Mouse (Mus musculus): Measurements from ENCODE around the gene Btrc. TPM values are rescaled to one million over a fixed set of nuclear protein-coding genes. Genes with fewer than 3 reads are reported as not detected.
"Not testable (repeated sequence)": the region's sequence is repeated elsewhere in the genome, so short reads cannot be mapped to it uniquely, and the experiment has no call there.

Btrc gene
- 10 to 100 TPM; 15.6 to 20.4 TPM for total RNA-seq (2021)

GRCm38 (mm10) chr19:45363384-45363926 is at the start of gene Btrc:
Gene Btrc (plus strand): TSS chr19:45363734.
- DNase-seq (ENCODE audit: low spot score), result peak; percentile 99
- intact Hi-C loops (cut with DNase I), result loop anchor here (5.0 kb wide), 2 partner anchors 61 to 69 kb away; no protein-coding TSS in a partner anchor

GRCm38 (mm10) chr19:45317473-45317882 is 46.1 kb upstream of the Btrc start:
- intact Hi-C loops (cut with DNase I), result no loop called here
- DNase-seq (ENCODE audit: low spot score), result no peak

- no peak for DNase-seq (ENCODE audit: low spot score)
- intact Hi-C loops (cut with DNase I), result no loop called here
These were observed 42.5 kb upstream of the Btrc start for GRCm38 (mm10) chr19:45321062-45321461.

GRCm38 (mm10) chr19:45329039-45329438 is 34.5 kb upstream of the Btrc start:
- intact Hi-C loops (cut with DNase I), result no loop called here
- DNase-seq (ENCODE audit: low spot score), result peak; percentile 7

GRCm38 (mm10) chr19:45329748-45330298 is 33.7 kb upstream of the Btrc start:
- no peak for DNase-seq (ENCODE audit: low spot score)
- intact Hi-C loops (cut with DNase I), result no loop called here

GRCm38 (mm10) chr19:45336718-45337117 is 26.8 kb upstream of the Btrc start:
- intact Hi-C loops (cut with DNase I), result no loop called here
- no peak for DNase-seq (ENCODE audit: low spot score)

GRCm38 (mm10) chr19:45338182-45338581 is 25.4 kb upstream of the Btrc start:
- no peak for DNase-seq (ENCODE audit: low spot score)
- intact Hi-C loops (cut with DNase I), result no loop called here

- intact Hi-C loops (cut with DNase I), result no loop called here
These were observed 19.6 kb upstream of the Btrc start for GRCm38 (mm10) chr19:45343941-45344340.

GRCm38 (mm10) chr19:45348188-45348587 is 15.3 kb upstream of the Btrc start:
- no peak for DNase-seq (ENCODE audit: low spot score)
- intact Hi-C loops (cut with DNase I), result no loop called here

More at GRCm38 (mm10) chr19:45343941-45344340, 19.6 kb upstream of the Btrc start:
- no peak for DNase-seq (ENCODE audit: low spot score)

GRCm38 (mm10) chr19:45350456-45350855 is 13.1 kb upstream of the Btrc start:
- intact Hi-C loops (cut with DNase I), result no loop called here
- DNase-seq (ENCODE audit: low spot score), result no peak

GRCm38 (mm10) chr19:45352706-45353105 is 10.8 kb upstream of the Btrc start:
- intact Hi-C loops (cut with DNase I); DNase-seq (ENCODE audit: low spot score): not testable (repeated sequence)

- no peak for DNase-seq (ENCODE audit: low spot score)
- intact Hi-C loops (cut with DNase I), result no loop called here
These were observed 7.9 kb upstream of the Btrc start for GRCm38 (mm10) chr19:45355678-45356077.

GRCm38 (mm10) chr19:45356868-45357267 is 6.7 kb upstream of the Btrc start:
- intact Hi-C loops (cut with DNase I); DNase-seq (ENCODE audit: low spot score): not testable (repeated sequence)

- intact Hi-C loops (cut with DNase I), result loop anchor here (5.0 kb wide), 2 partner anchors 58 to 72 kb away; no protein-coding TSS in a partner anchor
- DNase-seq (ENCODE audit: low spot score), result no peak
These were observed 3.0 kb upstream of the Btrc start for GRCm38 (mm10) chr19:45360486-45360885.

- DNase-seq (ENCODE audit: low spot score), result no peak
- intact Hi-C loops (cut with DNase I), result loop anchor here (5.0 kb wide), 2 partner anchors 62 to 68 kb away; no protein-coding TSS in a partner anchor
These were observed 428 bp downstream of the Btrc start for GRCm38 (mm10) chr19:45363933-45364391.

- no peak for DNase-seq (ENCODE audit: low spot score)
- intact Hi-C loops (cut with DNase I), result loop anchor here (5.0 kb wide), 1 partner anchor 46 kb away; no protein-coding TSS in a partner anchor
These were observed 3.1 kb downstream of the Btrc start for GRCm38 (mm10) chr19:45366651-45367050.

GRCm38 (mm10) chr19:45384815-45385214 is 21.3 kb downstream of the Btrc start:
- DNase-seq (ENCODE audit: low spot score); intact Hi-C loops (cut with DNase I): not testable (repeated sequence)

- DNase-seq (ENCODE audit: low spot score), result no peak
- intact Hi-C loops (cut with DNase I), result no loop called here
These were observed 25.0 kb downstream of the Btrc start for GRCm38 (mm10) chr19:45388551-45388950.

- intact Hi-C loops (cut with DNase I), result no loop called here
- no peak for DNase-seq (ENCODE audit: low spot score)
These were observed 30.5 kb downstream of the Btrc start for GRCm38 (mm10) chr19:45394078-45394477.

- intact Hi-C loops (cut with DNase I), result loop anchor here (5.0 kb wide), 1 partner anchor 44 kb away; no protein-coding TSS in a partner anchor
- no peak for DNase-seq (ENCODE audit: low spot score)
These were observed 47.5 kb downstream of the Btrc start for GRCm38 (mm10) chr19:45411000-45411399.

- intact Hi-C loops (cut with DNase I), result loop anchor here (5.0 kb wide), 1 partner anchor 45 kb away; no protein-coding TSS in a partner anchor
- DNase-seq (ENCODE audit: low spot score), result no peak
These were observed 49.2 kb downstream of the Btrc start for GRCm38 (mm10) chr19:45412694-45413093.

Data from heart, postnatal 25 days (tissue).